In the genomic region with DNA sequence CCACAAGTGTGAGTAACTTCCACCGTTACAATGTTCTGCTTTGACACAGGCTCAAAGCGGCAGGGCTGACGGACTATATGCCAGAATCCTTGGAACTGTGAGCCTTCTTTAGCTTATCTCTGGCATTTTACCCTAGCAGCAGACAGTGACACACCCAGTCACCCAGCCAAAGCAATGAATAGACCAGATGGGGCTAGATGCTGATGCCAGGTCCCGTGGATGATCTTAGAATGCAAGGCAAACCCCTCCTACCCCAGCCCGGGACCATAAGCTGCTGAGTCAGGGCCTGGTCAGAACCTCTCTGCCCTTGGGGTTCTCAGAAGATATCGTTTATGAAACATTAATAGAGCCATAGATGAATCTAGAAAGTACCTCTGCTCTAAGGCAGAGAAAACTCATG, we compare ENCODE assay signal across 24 mouse cellular contexts.
"Had no signal": no experiment of that assay in that cellular context is flagged by ENCODE, and none has a peak within 500 bp of the region (broad histone marks: within the 10 kb centered on the region; RNA-seq: fewer than 3 reads in every experiment).

No protein-coding gene starts in this region.

- H3K36me3 ChIP-seq: heart, embryonic 10.5 days; heart, embryonic 12.5 days; hindbrain, embryonic 10.5 days; hindbrain, embryonic 13.5 days; hindbrain, embryonic 15.5 days; intestine, embryonic 15.5 days; limb, embryonic 10.5 days; limb, embryonic 12.5 days; liver, embryonic 13.5 days; liver, embryonic 15.5 days had no signal

- H3K27ac ChIP-seq: gastrocnemius, adult 2 months; heart, embryonic 10.5 days; hindbrain, embryonic 10.5 days; hindbrain, embryonic 13.5 days; hindbrain, embryonic 15.5 days; intestine, embryonic 15.5 days; layer of hippocampus, adult 2 months; left cerebral cortex, adult 2 months; limb, embryonic 10.5 days; limb, embryonic 12.5 days; liver, embryonic 13.5 days; liver, embryonic 15.5 days had no signal

- H3K4me3 ChIP-seq: gastrocnemius, adult 2 months; heart, embryonic 10.5 days; heart, embryonic 12.5 days; hindbrain, embryonic 10.5 days; hindbrain, embryonic 13.5 days; hindbrain, embryonic 15.5 days; intestine, embryonic 15.5 days; layer of hippocampus, adult 2 months; left cerebral cortex, adult 2 months; limb, embryonic 10.5 days; limb, embryonic 12.5 days; liver, embryonic 13.5 days; liver, embryonic 15.5 days had no signal

- DNase-seq: gastrocnemius, adult 2 months; gastrocnemius, postnatal 10 days; gastrocnemius, postnatal 25 days; heart, adult 18-20 months; heart, postnatal 10 days; heart, postnatal 4 days; kidney, adult 18-20 months; kidney, postnatal 10 days; liver; liver, embryonic 13.5 days had no signal

- ATAC-seq: inflammation-experienced regulatory T-cells, adult 6 months; intestine, embryonic 15.5 days; intestine, postnatal 0 days had no signal

- H3K4me2 ChIP-seq: heart, embryonic 12.5 days; hindbrain, embryonic 13.5 days; hindbrain, embryonic 15.5 days; intestine, embryonic 15.5 days; limb, embryonic 12.5 days; liver, embryonic 11.5 days; liver, embryonic 13.5 days; liver, embryonic 15.5 days had no signal

- H3K9me3 ChIP-seq: heart, embryonic 10.5 days; heart, embryonic 12.5 days; hindbrain, embryonic 10.5 days; hindbrain, embryonic 13.5 days; hindbrain, embryonic 15.5 days; intestine, embryonic 15.5 days; limb, embryonic 10.5 days; limb, embryonic 12.5 days; liver, embryonic 13.5 days; liver, embryonic 15.5 days had no signal

- H3K27me3 ChIP-seq: intestine, embryonic 15.5 days; liver, embryonic 13.5 days; liver, embryonic 15.5 days had no signal

- H3K9ac ChIP-seq: heart, embryonic 12.5 days; hindbrain, embryonic 13.5 days; hindbrain, embryonic 15.5 days; intestine, embryonic 15.5 days; limb, embryonic 12.5 days; liver, embryonic 13.5 days; liver, embryonic 15.5 days had no signal

- H3K4me1 ChIP-seq: heart, embryonic 10.5 days; intestine, embryonic 15.5 days; limb, embryonic 12.5 days; liver, embryonic 13.5 days; liver, embryonic 15.5 days had no signal
